Mouse (Mus musculus) kidney, postnatal 0 days (tissue): Measurements from ENCODE around the gene Ccdc157. TPM values are rescaled to one million over a fixed set of nuclear protein-coding genes. Genes with fewer than 3 reads are reported as not detected.

ENCODE experiments used
- ATAC-seq: fragments of 200-750 bp; cut with Nextera tagmentation; replicated peaks from 2 replicates; pipeline ENCODE4 v1.8.0; 2017; ENCODE audit warnings: low read depth, moderate number of reproducible peaks, moderate TSS enrichment, moderate library complexity; ENCODE audit not compliant: low FRiP score
- DNase-seq: peaks from one replicate; pipeline ENCODE4 v3.0.0-alpha.2; 2016; ENCODE audit warnings: low spot score
- H3K27ac ChIP-seq: fragments of 300-500 bp; sonication (generic); 2 replicates; pipeline ENCODE4 v1.5.1; 2014; ENCODE audit warnings: mild to moderate bottlenecking
- H3K27me3 ChIP-seq: fragments of 300-500 bp; sonication (generic); 2 replicates; pipeline ENCODE4 v1.6.1; 2014; ENCODE audit warnings: low read length, mixed read lengths; ENCODE audit not compliant: insufficient read depth
- H3K36me3 ChIP-seq: fragments of 300-500 bp; sonication (generic); 2 replicates; pipeline ENCODE4 v1.6.1; 2014; ENCODE audit warnings: low read length, mixed read lengths; ENCODE audit not compliant: insufficient read depth
- H3K4me1 ChIP-seq: fragments of 300-500 bp; sonication (generic); replicated peaks from 2 replicates; pipeline ENCODE4 v1.6.1; 2014; ENCODE audit warnings: antibody characterized with exemption, low read length, mixed read lengths; ENCODE audit not compliant: insufficient read depth
- H3K4me2 ChIP-seq: fragments of 300-500 bp; sonication (generic); 2 replicates; pipeline ENCODE4 v1.6.1; 2014; ENCODE audit warnings: mild to moderate bottlenecking, low read length, moderate library complexity, mixed read lengths
- H3K4me3 ChIP-seq: fragments of 300-500 bp; sonication (generic); replicated peaks from 2 replicates; pipeline ENCODE4 v1.5.1; 2014; ENCODE audit warnings: low read depth, low read length
- H3K9ac ChIP-seq: fragments of 300-500 bp; sonication (generic); 2 replicates; pipeline ENCODE4 v1.6.1; 2014; ENCODE audit warnings: low read depth, low read length
- H3K9me3 ChIP-seq: fragments of 300-500 bp; sonication (generic); replicated peaks from 2 replicates; pipeline ENCODE4 v1.6.1; 2016; ENCODE audit warnings: low read length, inconsistent platforms, mixed read lengths
- CTCF ChIP-seq: IDR thresholded peaks from 2 replicates; pipeline ENCODE4 v1.5.1; 2016; ENCODE audit warnings: antibody characterized with exemption, low read depth, mild to moderate bottlenecking, moderate library complexity
- WGBS: fragments of 180-500 bp; shearing (Covaris S2); extraction: QIAGEN DNeasy Blood & Tissue Kit; methylation state at CpG from one replicate; pipeline ENCODE4 v1.1.7; 2014; 5-methylcytosine and 5-hydroxymethylcytosine counted together
- polyA plus RNA-seq: library from polyadenylated mRNA; unstranded; fragments of >200 nt; fragmentation: Nextera tagmentation; extraction: Ambion mirVana; gene quantifications from 2 replicates; pipeline ENCODE4 v1.2.1, GENCODE M21; 2015

The Ccdc157 gene
- polyA plus RNA-seq, 1 experiment from 2014 or later = 5.9 TPM

DNA sequence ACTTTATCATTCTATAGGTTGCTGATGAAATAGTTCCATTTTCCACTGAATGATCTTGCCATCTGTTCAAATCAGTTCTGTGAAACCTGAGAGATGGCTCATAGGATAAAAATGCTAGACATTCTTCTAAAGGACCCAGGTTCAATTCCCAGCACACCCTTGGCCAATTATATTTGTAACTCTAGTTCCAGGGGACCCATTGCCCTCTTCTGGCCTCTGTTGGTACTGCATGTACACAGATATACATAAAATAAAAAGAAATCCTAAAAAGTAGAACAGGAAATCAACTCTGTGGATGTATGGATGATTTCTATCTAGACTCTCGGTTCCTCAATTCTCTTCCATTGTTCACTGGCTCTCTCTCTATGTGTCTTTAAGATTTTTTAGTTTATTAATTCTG is 33.0 kb downstream of the Ccdc157 start:
- TF ChIP-seq CTCF = peak; percentile 32; the same call in 1 of the 2 replicates
- H3K36me3 ChIP-seq = no peaks in the 10 kb centered on the region
- no peak overlapping the region for H3K4me2 ChIP-seq
- no peak overlapping the region for H3K4me3 ChIP-seq
- H3K27ac ChIP-seq = no peak overlapping the region
- H3K4me1 ChIP-seq = no peaks in the 10 kb centered on the region
- H3K27me3 ChIP-seq = no peaks in the 10 kb centered on the region
- no peaks in the 10 kb centered on the region for H3K9me3 ChIP-seq
- DNase-seq (no peak), ATAC-seq (no peak)
- no peak overlapping the region for H3K9ac ChIP-seq
- WGBS = 95% methylated on average over 1 of the region's 1 CpGs

DNA sequence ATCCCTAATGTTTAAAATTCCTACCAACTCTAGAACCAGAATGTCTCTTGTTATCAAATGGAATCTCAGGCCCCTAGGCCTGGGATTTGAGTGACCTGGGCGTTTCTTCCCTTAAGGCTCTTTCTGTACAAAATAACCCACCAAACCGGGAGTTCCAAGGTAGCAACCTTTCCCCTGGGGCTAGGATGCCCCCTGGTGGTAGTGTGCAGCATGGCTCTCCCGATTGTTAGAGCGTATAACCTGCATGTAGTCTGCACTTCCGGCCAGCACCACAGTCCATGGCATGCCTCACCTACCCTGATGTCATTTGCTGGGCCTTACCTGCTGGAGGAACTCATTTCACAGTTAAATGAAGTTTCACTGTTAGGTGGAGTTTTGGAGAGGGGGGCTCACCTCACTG is 36.2 kb downstream of the Ccdc157 start:
- peak; percentile 28 for DNase-seq

DNA sequence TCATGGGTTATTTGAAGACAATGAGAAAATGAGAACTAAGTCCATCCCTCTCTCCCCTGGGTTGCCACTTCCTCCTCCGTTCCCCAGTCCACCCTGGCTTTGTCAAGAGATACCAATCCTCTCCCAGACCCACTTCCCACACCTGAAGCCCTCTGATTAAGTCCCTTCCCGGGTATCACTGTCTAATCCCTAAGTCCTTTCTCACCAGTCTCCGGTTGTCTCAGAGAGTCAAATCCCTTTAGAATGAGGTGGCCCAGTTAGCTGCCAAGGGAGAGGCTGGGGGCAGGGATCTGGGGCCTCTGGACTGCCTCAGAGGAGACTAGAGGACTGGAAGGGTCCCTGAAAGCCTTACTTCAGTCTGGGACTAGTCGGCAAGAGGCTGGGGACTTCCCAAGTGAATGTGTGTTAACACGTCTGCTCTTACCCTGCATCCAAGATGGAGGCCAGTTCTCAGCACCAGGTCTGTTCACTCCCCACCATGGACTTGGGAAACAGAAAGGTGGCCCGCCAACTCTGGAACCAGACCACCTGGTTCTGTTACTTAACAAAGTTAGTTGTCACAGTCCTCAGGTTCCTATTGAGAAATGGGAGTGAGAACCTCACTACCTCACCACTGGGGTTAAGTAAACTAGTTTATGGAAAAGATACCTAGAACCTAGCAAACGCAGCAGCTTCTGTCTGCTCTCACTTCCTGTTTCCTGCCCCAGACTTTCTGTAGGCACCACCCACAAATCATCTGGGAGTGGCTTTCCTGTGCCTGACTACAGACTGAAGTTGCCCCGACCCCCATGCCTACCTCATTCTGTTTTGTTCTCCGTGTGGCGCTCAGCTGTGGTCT is 37.1 kb downstream of the Ccdc157 start, which contains the start of gene Sec14l2:
Sec14l2 (minus strand) TSS at position 674 of the 838 bp plus-strand sequence.
- 80% methylated on average over 10 of the region's 10 CpGs for WGBS

More for the DNA sequence above, 36.2 kb downstream of the Ccdc157 start:
- H3K27ac ChIP-seq = no peak overlapping the region
- ATAC-seq = no peak
- no peaks in the 10 kb centered on the region for H3K4me1 ChIP-seq
- 66% methylated on average over 5 of the region's 5 CpGs for WGBS
- H3K9ac ChIP-seq = no peak overlapping the region
- no peaks in the 10 kb centered on the region for H3K9me3 ChIP-seq
- no peak overlapping the region for H3K4me2 ChIP-seq
- TF ChIP-seq CTCF = peak; percentile 65
- no peaks in the 10 kb centered on the region for H3K27me3 ChIP-seq
- no peak overlapping the region for H3K4me3 ChIP-seq
- no peaks in the 10 kb centered on the region for H3K36me3 ChIP-seq

DNA sequence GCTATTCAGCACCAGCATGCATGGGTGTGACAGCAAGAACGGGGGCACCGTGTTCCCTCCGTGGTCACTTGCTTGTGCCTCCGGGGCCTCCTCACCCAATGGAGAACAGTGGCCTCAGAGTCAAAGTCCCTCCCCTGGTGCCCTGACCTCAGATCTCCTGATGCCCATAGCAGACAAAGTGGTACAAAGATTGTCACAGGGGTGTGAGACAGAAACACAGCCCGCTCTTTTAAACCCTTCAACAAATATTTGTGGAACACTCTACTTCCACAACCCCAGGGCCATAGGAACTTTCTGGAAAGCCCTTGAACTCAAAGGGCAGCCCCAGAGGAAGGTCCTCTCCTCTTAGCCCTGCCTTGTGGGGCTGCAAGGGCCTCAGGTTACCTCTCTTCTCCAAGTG is 37.9 kb downstream of the Ccdc157 start:
- Histone ChIP-seq H3K4me1 (peaks cover 11% of the 10 kb centered on the region; the same call in 1 of the 2 replicates), H3K4me2 (no peak overlapping the region), H3K4me3 (no peak overlapping the region), H3K9me3 (no peaks in the 10 kb centered on the region), H3K27ac (no peak overlapping the region), H3K36me3 (no peaks in the 10 kb centered on the region), H3K9ac (no peak overlapping the region), H3K27me3 (no peaks in the 10 kb centered on the region)
- 80% methylated on average over 5 of the region's 5 CpGs for WGBS
- no peak for TF ChIP-seq CTCF
- DNase-seq (no peak), ATAC-seq (no peak)

More for the DNA sequence above, 37.1 kb downstream of the Ccdc157 start, which contains the start of gene Sec14l2:
- H3K4me3 ChIP-seq = no peak within 1 kb of the TSS
- H3K36me3 ChIP-seq = no peaks in the 10 kb centered on the region
- ATAC-seq (no peak), DNase-seq (peak; percentile 13)
- H3K9ac ChIP-seq = no peak within 1 kb of the TSS
- peaks cover 7% of the 10 kb centered on the region; the same call in 1 of the 2 replicates for H3K4me1 ChIP-seq
- H3K9me3 ChIP-seq = no peaks in the 10 kb centered on the region
- TF ChIP-seq CTCF = no peak
- no peaks in the 10 kb centered on the region for H3K27me3 ChIP-seq
- H3K4me2 ChIP-seq = no peak within 1 kb of the TSS
- H3K27ac ChIP-seq = no peak within 1 kb of the TSS

DNA sequence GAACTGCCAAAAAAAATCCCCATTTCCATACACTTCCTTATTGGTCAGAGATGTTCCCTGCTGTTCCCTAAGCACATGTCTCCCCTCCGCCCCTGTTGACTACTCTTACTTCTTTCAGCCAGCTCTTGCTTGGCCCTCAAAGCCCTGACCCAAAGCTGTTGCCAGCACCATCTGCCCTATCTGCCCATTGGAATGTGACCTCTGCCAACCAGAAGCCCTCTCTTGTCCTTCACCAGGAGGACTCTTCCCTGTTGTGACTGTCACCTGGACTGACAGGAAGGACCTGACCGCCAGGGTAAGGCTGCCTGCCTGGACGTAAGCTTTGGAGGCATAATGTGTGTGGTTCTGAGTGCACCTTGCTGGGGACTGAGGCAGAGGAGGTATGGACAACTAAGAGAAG is 38.4 kb downstream of the Ccdc157 start:
- H3K27ac ChIP-seq = no peak overlapping the region
- H3K9me3 ChIP-seq = no peaks in the 10 kb centered on the region
- H3K27me3 ChIP-seq = no peaks in the 10 kb centered on the region
- H3K4me3 ChIP-seq = no peak overlapping the region
- DNase-seq (no peak), ATAC-seq (no peak)
- H3K4me1 ChIP-seq = peaks cover 11% of the 10 kb centered on the region; the same call in 1 of the 2 replicates
- no peaks in the 10 kb centered on the region for H3K36me3 ChIP-seq
- no peak overlapping the region for H3K4me2 ChIP-seq
- 73% methylated on average over 3 of the region's 3 CpGs for WGBS
- TF ChIP-seq CTCF = no peak
- H3K9ac ChIP-seq = no peak overlapping the region

DNA sequence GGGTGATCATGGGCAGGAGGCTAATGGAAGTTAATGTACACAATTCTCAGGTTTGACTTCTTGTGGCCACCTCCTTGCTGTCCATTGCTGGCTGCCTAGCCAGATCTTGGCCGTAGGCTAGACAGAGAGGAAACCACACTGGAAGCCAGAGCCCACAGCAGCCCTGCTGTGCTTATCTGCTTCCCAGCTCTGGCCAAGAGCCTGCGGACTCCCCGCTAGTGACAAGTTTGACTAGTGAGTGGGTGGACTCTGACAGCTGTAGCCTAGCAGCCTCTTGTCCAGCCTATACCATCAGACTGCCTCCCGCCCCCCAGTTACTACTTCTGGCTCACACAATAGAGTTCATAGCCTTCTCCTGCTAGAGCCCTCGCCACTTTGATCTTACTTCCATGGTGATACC is 40.5 kb downstream of the Ccdc157 start:
- Histone ChIP-seq H3K4me1 (peaks cover 11% of the 10 kb centered on the region; the same call in 1 of the 2 replicates), H3K4me3 (no peak overlapping the region), H3K9me3 (no peaks in the 10 kb centered on the region), H3K27ac (no peak overlapping the region), H3K36me3 (no peaks in the 10 kb centered on the region), H3K9ac (no peak overlapping the region), H3K27me3 (no peaks in the 10 kb centered on the region), H3K4me2 (no peak overlapping the region)
- DNase-seq (no peak), ATAC-seq (no peak)
- TF ChIP-seq CTCF = no peak
- 60% methylated on average over 5 of the region's 5 CpGs for WGBS
